Mouse (Mus musculus) erythroblast, embryonic 14.5 days (primary cell): ENCODE data around the gene Gm10337.

ENCODE experiments used
- GATA1 ChIP-seq: IDR thresholded peaks from 2 replicates; pipeline ENCODE4 v1.6.1; 2012; ENCODE audit warnings: low read length, inconsistent platforms, mixed read lengths
- TAL1 ChIP-seq: IDR thresholded peaks from 3 replicates; pipeline ENCODE4 v1.6.1; 2012; ENCODE audit warnings: low read length, inconsistent platforms, mixed read lengths

GRCm38 (mm10) chr15:102463666-102464065 is 39.9 kb upstream of the Gm10337 start:
- TF ChIP-seq TAL1 = no peak
- no peak for TF ChIP-seq GATA1
